ENCODE assay signal across 9 mouse cellular contexts in genomic region chr19:40395321-40395695, GRCm38 (mm10).
DNase-seq lines count a peak whose midpoint lies in the region; ATAC-seq and TF ChIP-seq lines count a peak whose summit lies in the region.
"Had no signal": no experiment of that assay in that cellular context is flagged by ENCODE, and none has a peak within 500 bp of the region (broad histone marks: within the 10 kb centered on the region; RNA-seq: fewer than 3 reads in every experiment).

No protein-coding gene starts in this region.

- 77% methylated on average over 12 of the region's 12 CpGs for WGBS in heart, embryonic 14.5 days
- 80% methylated on average over 12 of the region's 12 CpGs for WGBS in limb, embryonic 13.5 days
- 79% methylated on average over 12 of the region's 12 CpGs for WGBS in stomach, postnatal 0 days

- H3K4me2 ChIP-seq in heart, embryonic 14.5 days (ENCODE audit: low read length) = peak overlapping the region; percentile 35
- no peak overlapping the region for H3K4me2 ChIP-seq in limb, embryonic 13.5 days (replicated peaks)
- no peak overlapping the region for H3K4me2 ChIP-seq in stomach, postnatal 0 days (replicated peaks; ENCODE audit: low read depth)

- intact Hi-C loops in gastrocnemius, postnatal 36 days (cut with DNase I) = no loop called here
- intact Hi-C loops in left cerebral cortex, postnatal 25 days (cut with DNase I) = loop anchor here (2.0 kb wide), 1 partner anchor 41 kb away; no protein-coding TSS in a partner anchor

- H3K9ac ChIP-seq in heart, embryonic 14.5 days (ENCODE audit: low read length) = peak overlapping the region; percentile 57
- H3K9ac ChIP-seq in limb, embryonic 13.5 days = no peak overlapping the region
- H3K9ac ChIP-seq in stomach, postnatal 0 days (ENCODE audit: low read length) = no peak overlapping the region; the same call in 1 of the 2 replicates

- ATAC-seq in heart, embryonic 14.5 days (ENCODE audit: insufficient number of reproducible peaks, insufficient read depth, low FRiP score, low read depth) = peak; percentile 37; the same call in 1 of the 2 replicates
- ATAC-seq in limb, embryonic 13.5 days (ENCODE audit: low FRiP score, low read depth) = peak; percentile 10; the same call in 1 of the 2 replicates
- no peak for ATAC-seq in stomach, postnatal 0 days (ENCODE audit: low FRiP score, low TSS enrichment)

- peaks cover 28% of the 10 kb centered on the region for H3K36me3 ChIP-seq in heart, embryonic 14.5 days (ENCODE audit: control insufficient read depth, insufficient read depth, low read length)
- H3K36me3 ChIP-seq in testis, adult 2 months (ENCODE audit: control insufficient read depth, insufficient read depth, low read length) = no peaks in the 10 kb centered on the region
- no peaks in the 10 kb centered on the region for H3K36me3 ChIP-seq in limb, embryonic 13.5 days
- H3K36me3 ChIP-seq in stomach, postnatal 0 days (ENCODE audit: control insufficient read depth, insufficient read depth, low read length) = no peaks in the 10 kb centered on the region; the same call in 1 of the 2 replicates

- no peaks in the 10 kb centered on the region for H3K9me3 ChIP-seq in heart, embryonic 14.5 days (ENCODE audit: control insufficient read depth, low read length)
- H3K9me3 ChIP-seq in limb, embryonic 13.5 days = no peaks in the 10 kb centered on the region
- no peaks in the 10 kb centered on the region for H3K9me3 ChIP-seq in stomach, postnatal 0 days (ENCODE audit: control insufficient read depth, low read length)

- TF ChIP-seq EP300 in stomach, postnatal 0 days (optimal IDR thresholded peaks at IDR 0.05) = no peak

- TF ChIP-seq POLR2A in testis, adult 2 months (IDR thresholded peaks at IDR 0.05; ENCODE audit: control insufficient read depth, low read depth, low read length) = no peak

- H3K4me1 ChIP-seq in heart, embryonic 14.5 days (ENCODE audit: control insufficient read depth in 2 of 2, insufficient read depth in 2 of 2, low read length in 2 of 2) = peaks cover 23 to 24% of the 10 kb centered on the region in 2 experiments
- H3K4me1 ChIP-seq in testis, adult 2 months (ENCODE audit: control insufficient read depth, insufficient read depth, low read length) = no peaks in the 10 kb centered on the region
- peaks cover 21% of the 10 kb centered on the region for H3K4me1 ChIP-seq in limb, embryonic 13.5 days
- H3K4me1 ChIP-seq in stomach, postnatal 0 days (replicated peaks; ENCODE audit: control insufficient read depth, insufficient read depth) = peaks cover 3% of the 10 kb centered on the region

- no peaks in the 10 kb centered on the region for H3K27me3 ChIP-seq in heart, embryonic 14.5 days (ENCODE audit: control insufficient read depth, insufficient read depth, low read length)
- H3K27me3 ChIP-seq in testis, adult 2 months (ENCODE audit: control insufficient read depth, insufficient read depth, low read length) = no peaks in the 10 kb centered on the region
- H3K27me3 ChIP-seq in limb, embryonic 13.5 days = no peaks in the 10 kb centered on the region
- H3K27me3 ChIP-seq in stomach, postnatal 0 days (ENCODE audit: control insufficient read depth, insufficient read depth, low read length) = no peaks in the 10 kb centered on the region

- peak overlapping the region; percentile 91 to 95 for H3K27ac ChIP-seq in heart, embryonic 14.5 days (replicated peaks in 1 of 2; ENCODE audit: control insufficient read depth in 1 of 2, insufficient read depth in 1 of 2, low read depth in 2 of 2, low read length in 2 of 2)
- H3K27ac ChIP-seq in testis, adult 2 months (ENCODE audit: control insufficient read depth, insufficient read depth, low read depth, low read length) = peak overlapping the region; percentile 61
- peak overlapping the region; percentile 87 for H3K27ac ChIP-seq in limb, embryonic 13.5 days
- peak overlapping the region; percentile 81 for H3K27ac ChIP-seq in stomach, postnatal 0 days (replicated peaks)

- DNase-seq in heart, adult 9 months (ENCODE audit: low spot score in 2 of 2) = no peak
- no peak for DNase-seq in testis, postnatal 14 days (ENCODE audit: low spot score)
- no peak for DNase-seq in stomach, postnatal 0 days (ENCODE audit: low spot score)
- DNase-seq in gastrocnemius, postnatal 36 days = no peak
- no peak for DNase-seq in left cerebral cortex, postnatal 25 days (ENCODE audit: low spot score in 2 of 2)
- DNase-seq: thymus, postnatal 36 days had no signal

- TF ChIP-seq CTCF in testis, adult 2 months (IDR thresholded peaks at IDR 0.05; ENCODE audit: control insufficient read depth, insufficient read depth, insufficient replicate concordance, low read depth, low read length) = no peak
- TF ChIP-seq CTCF in stomach, postnatal 0 days (IDR thresholded peaks at IDR 0.05; ENCODE audit: low read depth) = no peak

- H3K4me3 ChIP-seq in heart, embryonic 14.5 days (ENCODE audit: control insufficient read depth in 1 of 2, insufficient read depth in 1 of 2, low read depth in 1 of 2, low read length in 2 of 2) = no peak overlapping the region
- H3K4me3 ChIP-seq in testis, adult 2 months (ENCODE audit: control insufficient read depth, low read depth, low read length) = no peak overlapping the region
- H3K4me3 ChIP-seq in limb, embryonic 13.5 days = no peak overlapping the region
- H3K4me3 ChIP-seq in stomach, postnatal 0 days (ENCODE audit: low read depth, low read length) = no peak overlapping the region
